Mouse (Mus musculus) CD4-positive helper T cell, adult 2 months (primary cell): ENCODE data around the gene Agap3.

Source experiments
- DNase-seq: peaks from one replicate; pipeline ENCODE4 v3.0.0-alpha.2; 2012; ENCODE audit warnings: low read depth, missing footprints, low spot score

Agap3 gene

GRCm38 (mm10) chr5:24428596-24428995 is 23.4 kb upstream of the Agap3 start:
- no peak for DNase-seq

- no peak for DNase-seq
These were observed 18.0 kb upstream of the Agap3 start for GRCm38 (mm10) chr5:24433993-24434392.

- no peak for DNase-seq
These were observed 10.8 kb upstream of the Agap3 start for GRCm38 (mm10) chr5:24441187-24441586.

- DNase-seq, result no peak
These were observed 9.9 kb upstream of the Agap3 start for GRCm38 (mm10) chr5:24442029-24442428.

DNA sequence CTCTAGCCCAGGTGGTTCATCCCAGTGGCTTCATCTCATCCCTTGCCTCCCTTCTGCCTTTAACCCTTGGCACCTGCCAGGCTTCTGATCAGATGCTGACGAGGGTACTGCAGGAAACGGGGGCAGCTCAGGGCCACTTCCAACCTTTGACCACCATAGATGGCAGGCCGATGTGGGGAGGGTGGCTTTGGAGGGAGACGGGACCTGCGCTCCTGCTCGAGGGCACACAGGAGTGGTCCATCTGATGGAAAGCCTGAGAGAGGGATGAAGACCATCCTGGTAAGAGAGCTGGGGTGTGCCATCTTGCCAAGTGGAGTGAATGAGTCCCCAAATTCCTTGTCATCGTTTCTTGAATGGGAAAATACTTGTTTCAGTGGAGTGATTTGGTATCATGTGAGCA is 8.8 kb upstream of the Agap3 start:
- no peak for DNase-seq

DNA sequence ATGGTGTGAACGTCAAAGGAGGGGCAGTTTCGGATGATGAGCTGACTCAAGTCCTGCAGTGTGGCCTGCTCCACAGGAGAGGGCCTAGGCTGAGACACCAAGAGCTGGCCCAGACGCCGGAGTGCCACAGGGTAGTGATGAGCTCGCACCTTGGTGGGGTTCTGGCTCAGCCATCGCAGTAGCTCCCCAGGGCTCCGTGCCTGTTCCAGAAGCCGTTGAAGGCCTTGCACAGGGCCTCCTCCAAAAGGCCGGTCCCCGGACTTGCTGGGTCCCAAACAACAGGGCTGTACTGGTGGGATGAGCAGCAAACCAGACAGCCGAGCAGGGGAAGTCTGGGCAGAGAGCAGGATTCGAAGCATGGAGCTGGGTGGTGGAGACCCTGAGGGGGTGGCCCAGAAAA is 8.1 kb upstream of the Agap3 start:
- DNase-seq, result no peak

DNA sequence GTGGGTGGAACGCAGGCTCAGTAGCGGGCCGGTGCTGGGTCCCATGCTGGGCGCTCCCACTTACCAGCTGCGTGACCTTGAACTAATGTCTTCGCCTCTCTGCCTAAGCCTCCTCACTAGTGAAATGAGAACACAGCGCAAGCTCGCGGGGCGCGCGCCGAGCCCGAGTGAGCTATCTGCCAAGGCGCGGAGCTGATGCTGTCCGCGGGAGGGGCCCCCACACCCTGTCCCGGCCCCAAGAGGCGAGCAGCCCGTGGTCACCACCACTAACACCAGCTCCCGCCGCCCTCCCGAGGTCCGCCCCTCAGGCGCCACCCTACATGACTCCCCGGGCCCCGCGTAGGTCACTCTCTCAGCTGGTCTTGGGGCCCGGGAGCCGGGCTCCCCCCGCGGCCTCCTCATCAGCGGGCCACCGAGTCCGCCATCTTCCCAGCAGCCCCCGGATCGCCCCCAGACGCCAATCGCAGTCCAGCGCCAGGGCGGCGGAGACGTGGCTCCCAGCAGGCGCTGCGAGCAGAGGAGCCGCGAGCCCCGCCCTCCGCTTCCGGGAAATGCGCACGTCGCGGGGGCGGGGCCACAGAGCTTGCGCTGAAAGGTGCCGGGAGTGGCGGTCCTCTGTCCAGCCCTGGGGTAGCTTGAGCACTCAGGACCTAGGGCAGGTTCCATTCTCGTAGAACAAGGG is 7.1 kb upstream of the Agap3 start, which contains the start of gene Fastk:
TSS of gene Fastk (minus strand) at position 542 of the 682 bp plus-strand sequence.
- peak; percentile 92 for DNase-seq

GRCm38 (mm10) chr5:24445428-24446080 is 6.4 kb upstream of the Agap3 start:
- DNase-seq, result no peak

DNA sequence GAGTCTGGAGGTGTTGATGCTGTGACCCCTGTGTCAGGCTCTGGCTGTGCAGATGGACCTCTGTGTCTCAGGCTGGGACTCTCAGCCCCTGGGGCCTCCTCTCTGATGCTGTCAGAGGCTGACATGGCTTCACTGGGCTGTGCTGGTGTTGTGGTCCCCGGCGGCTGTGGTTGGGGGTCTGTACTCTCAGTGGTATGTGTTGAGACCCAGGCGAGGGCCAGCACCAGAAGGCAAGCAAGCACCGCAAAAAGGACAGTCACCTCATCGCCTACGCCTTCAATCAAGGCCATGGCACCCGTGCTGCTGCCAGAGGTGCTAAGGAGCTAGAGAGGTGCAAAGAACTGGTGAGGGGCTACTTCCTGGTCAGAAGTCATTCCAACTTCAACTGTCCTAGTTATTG is 5.3 kb upstream of the Agap3 start:
- no peak for DNase-seq

DNA sequence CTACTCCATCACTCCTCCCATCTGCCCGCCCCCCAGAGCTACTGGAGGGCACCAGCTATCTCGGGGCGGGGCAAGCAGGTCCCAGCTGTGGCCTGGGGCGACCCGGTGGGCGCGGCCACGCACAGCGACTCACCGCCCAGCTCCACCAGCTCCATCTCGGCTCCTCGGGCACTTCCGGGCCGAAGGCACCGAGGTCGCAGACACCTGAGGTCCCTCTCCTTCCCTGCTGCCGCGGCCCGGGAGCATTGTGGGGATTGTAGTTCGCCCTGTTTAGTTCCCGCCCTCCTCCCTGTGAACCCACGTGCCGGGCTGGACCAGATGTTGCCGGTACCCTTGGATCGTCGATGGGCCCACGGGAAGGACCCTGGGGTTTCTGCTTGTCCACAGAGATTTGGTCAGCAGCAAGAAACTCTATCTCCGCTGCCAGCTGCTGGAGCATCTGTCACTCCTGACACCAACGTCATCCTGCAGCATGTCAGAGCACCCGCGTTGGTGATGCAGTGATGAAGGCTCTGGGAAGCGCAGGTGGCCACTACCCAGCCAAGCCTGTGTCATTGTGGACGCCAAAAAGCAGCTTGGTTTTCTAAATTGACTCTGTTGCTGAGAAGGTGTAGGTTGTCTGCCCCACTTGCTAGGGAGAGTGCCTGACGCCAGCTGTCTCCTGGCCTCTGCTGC is 4.2 kb upstream of the Agap3 start, which contains the start of gene Tmub1:
TSS of gene Tmub1 (minus strand) at position 231 of the 675 bp plus-strand sequence.
- peak; percentile 91 for DNase-seq

GRCm38 (mm10) chr5:24451264-24452029 is 530 bp upstream of the Agap3 start:
- DNase-seq, result peak; percentile 94

- DNase-seq, result peak; percentile 49
These were observed 785 bp downstream of the Agap3 start for GRCm38 (mm10) chr5:24452691-24453233.

DNA sequence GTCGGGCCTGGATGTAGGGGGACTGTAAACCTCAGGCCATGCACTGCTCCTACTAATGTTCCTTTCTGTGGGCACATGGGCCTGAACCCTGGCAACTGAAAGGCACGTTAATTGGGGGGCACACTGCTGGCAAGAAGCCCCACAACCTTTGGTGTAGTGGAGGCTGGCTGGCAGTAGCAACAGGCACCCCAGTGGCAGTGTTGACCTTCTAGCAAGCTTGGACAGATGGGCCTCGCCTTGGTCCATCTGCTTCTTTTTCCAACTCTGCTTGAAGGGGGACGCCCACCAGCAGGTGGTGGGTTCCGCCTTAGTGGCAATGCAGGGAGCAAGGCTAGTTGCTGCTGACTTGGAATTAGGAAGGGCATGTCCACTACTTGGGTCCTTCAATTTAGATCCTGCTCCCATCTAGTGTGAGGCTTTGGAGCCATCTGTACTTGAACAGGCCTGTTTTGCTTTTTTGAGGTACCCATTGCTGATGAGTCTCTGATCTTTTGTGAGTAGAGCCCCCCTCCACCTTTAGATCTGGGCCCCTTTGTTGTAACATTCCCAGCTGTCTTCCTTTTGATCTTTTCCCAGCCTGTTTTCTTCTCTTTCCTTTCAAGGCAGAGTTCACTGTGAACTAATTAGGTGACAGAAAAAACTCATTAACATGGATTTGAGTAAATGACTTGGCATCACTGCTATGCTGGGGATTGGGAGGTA is 1.5 kb downstream of the Agap3 start:
- DNase-seq, result no peak

GRCm38 (mm10) chr5:24453985-24454303 is 2.0 kb downstream of the Agap3 start:
- DNase-seq, result no peak

GRCm38 (mm10) chr5:24455076-24455475 is 3.1 kb downstream of the Agap3 start:
- no peak for DNase-seq

- DNase-seq, result no peak
These were observed 3.6 kb downstream of the Agap3 start for GRCm38 (mm10) chr5:24455613-24456012.

GRCm38 (mm10) chr5:24466762-24467161 is 14.8 kb downstream of the Agap3 start:
- DNase-seq, result no peak

DNA sequence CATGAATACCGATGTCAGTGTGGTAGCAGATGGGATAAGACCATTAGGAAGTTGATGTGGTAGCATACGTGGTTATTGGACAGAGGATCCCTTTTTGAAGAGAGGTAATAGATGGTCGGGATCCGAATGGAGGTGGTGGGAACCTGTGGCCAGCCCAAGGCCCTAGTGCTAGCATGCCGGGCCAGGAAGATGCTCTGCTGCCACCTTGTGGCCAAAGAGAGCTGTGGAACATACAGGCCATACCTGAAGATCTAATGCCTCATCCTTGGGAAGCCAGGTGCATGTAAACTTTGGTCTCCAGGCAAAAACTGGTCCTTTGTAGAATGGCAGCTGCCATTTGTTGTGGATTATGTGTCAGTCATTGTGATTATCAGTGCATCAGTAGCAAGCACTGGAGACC is 18.6 kb downstream of the Agap3 start:
- DNase-seq, result peak; percentile 74

DNA sequence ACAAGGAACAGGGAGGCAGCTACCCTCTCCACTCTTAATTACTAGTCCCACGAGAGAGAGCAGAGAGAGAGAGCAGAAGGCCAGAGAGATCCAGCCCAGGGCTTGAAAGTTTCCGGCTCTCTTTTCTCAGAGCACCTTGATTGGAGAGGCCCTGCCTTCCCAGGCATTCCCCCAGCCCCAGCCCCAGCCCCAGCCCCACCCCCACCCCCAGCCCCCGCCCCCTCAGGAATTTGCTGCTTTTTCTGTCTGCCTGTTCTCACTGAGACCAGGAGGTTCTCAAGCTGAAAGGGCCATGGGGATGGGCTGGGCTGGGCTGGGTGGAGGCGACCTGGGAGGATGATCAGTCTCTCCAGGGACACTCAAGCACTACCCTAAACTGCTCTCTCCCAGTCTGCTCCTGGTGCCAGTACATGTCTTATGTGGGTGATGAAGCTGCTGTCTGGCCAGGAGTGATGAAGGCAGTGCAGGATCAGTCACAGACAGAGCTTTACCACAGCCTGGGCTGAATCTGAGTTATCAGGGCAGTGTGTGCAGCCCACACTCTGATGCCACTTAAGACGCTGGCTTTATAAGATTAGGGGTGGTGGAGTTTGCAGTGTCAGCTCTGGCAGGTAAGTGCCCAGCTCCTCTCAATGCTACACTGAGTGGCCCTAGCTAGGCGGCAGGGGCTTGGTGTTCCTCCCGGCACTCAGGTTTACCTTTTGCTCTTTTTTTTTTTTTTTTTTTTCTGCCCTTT is 21.1 kb downstream of the Agap3 start:
- DNase-seq, result no peak

DNA sequence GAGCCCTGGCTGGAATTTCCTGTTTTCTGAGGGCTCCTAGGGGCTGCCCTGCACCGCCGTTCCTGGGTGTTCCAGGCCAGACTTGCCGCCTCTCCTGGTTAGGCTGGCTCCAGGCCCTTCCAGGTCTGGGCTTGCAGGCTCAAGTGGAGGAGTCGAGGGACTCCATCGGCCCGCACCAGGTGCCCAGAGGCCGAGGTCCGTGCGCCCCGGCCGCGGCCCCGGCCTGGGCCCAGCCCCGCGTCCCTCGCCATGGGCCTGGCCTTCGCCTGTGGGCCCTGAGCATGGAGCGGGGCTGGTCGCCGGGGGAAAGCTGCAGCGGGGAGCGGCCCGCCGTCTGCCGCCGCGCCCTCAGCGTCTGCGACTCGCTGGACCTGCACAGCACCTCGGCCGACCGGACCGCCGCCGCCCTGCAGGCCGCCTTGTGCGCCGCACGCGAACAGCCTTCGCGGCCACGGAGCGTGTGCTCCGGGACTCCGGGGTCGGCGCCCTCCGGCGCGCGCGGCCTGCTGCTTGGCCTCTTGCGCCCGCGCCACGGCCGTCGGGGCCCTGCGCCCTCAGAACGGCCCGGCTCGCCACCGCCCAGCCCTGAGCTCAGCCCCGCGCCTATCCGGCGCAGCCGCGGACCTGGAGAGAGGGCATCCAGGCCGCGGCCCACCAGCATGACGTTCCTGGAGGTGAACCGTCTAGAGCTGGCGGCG is 22.2 kb downstream of the Agap3 start:
- no peak for DNase-seq
